Mouse (Mus musculus) E14TG2a.4 (cell line): Measurements from ENCODE around the gene Ssr3.

Source experiments
- CTCF ChIP-seq: conservative IDR thresholded peaks from 2 replicates; pipeline ENCODE4 v1.5.1; 2014; ENCODE audit warnings: low read length
- NANOG ChIP-seq: IDR thresholded peaks from 2 replicates; pipeline ENCODE4 v1.6.1; 2014; ENCODE audit warnings: borderline replicate concordance, low read length, mixed read lengths
- POU5F1 ChIP-seq: IDR thresholded peaks from 2 replicates; pipeline ENCODE4 v1.6.1; 2014; ENCODE audit warnings: low read length, borderline replicate concordance

GRCm38 (mm10) chr3:65438511-65439228, 46.2 kb upstream of the Ssr3 start:
- TF ChIP-seq CTCF = no peak
- TF ChIP-seq NANOG = no peak
- no peak for TF ChIP-seq POU5F1
